Mouse (Mus musculus): ENCODE data around the gene Atp2a3. TPM values are rescaled to one million over a fixed set of nuclear protein-coding genes. Genes with fewer than 3 reads are reported as not detected.

The Atp2a3 gene
- polyA plus RNA-seq, 1 experiment from 2014 or later: 21.7 TPM

GRCm38 (mm10) chr11:73023099-73023498, 62.1 kb downstream of the Atp2a3 start:
- no peak overlapping the region for H3K4me3 ChIP-seq (ENCODE audit: low read length)
- no peak overlapping the region for H3K9ac ChIP-seq (ENCODE audit: low read length)
- H3K27ac ChIP-seq (ENCODE audit: low read length): no peak overlapping the region
- H3K9me3 ChIP-seq (ENCODE audit: control insufficient read depth, low read length): no peaks in the 10 kb centered on the region
- 44% methylated on average over 9 of the region's 9 CpGs for WGBS
- peaks cover 19% of the 10 kb centered on the region for H3K27me3 ChIP-seq (ENCODE audit: control insufficient read depth, insufficient read depth, low read depth, low read length)
- peaks cover 32% of the 10 kb centered on the region for H3K4me1 ChIP-seq (replicated peaks; ENCODE audit: control insufficient read depth, insufficient read depth, low read length)
- no peak for ATAC-seq (ENCODE audit: low read depth)
- H3K4me2 ChIP-seq (ENCODE audit: low read depth, low read length): no peak overlapping the region
- no peaks in the 10 kb centered on the region for H3K36me3 ChIP-seq (ENCODE audit: control insufficient read depth, insufficient read depth, low read length)

DNA sequence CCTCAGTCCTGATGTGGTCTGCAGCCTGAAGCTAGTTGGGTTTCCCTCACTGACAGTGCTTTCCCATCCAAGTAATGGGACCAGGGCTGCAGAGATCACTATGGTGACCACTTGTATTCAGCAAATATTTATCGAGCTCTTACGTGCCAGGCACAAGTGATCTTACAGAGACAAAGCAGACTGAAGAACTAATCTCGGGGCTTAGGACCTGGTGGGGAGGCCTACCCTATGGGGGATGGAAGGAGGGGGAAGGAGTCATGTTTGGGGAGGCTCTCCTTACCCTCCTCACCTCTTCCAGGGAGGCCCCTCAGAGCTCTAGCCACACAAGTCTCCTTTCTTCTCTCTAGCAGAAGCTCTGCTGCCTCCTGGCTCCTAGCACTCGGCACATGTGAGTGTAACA, 62.9 kb downstream of the Atp2a3 start:
- no peaks in the 10 kb centered on the region for H3K36me3 ChIP-seq (ENCODE audit: control insufficient read depth, insufficient read depth, low read length)
- WGBS: 35% methylated on average over 4 of the region's 4 CpGs
- H3K27me3 ChIP-seq (ENCODE audit: control insufficient read depth, insufficient read depth, low read depth, low read length): peaks cover 19% of the 10 kb centered on the region

GRCm38 (mm10) chr11:73024236-73024904, 63.4 kb downstream of the Atp2a3 start:
- H3K4me3 ChIP-seq (ENCODE audit: low read length): no peak overlapping the region
- H3K9me3 ChIP-seq (ENCODE audit: control insufficient read depth, low read length): no peaks in the 10 kb centered on the region
- whole genome bisulfite sequencing: 38% methylated on average over 7 of the region's 7 CpGs
- peaks cover 17% of the 10 kb centered on the region for H3K27me3 ChIP-seq (ENCODE audit: control insufficient read depth, insufficient read depth, low read depth, low read length)
- peak overlapping the region; percentile 15; the same call in 1 of the 2 replicates for H3K4me2 ChIP-seq (ENCODE audit: low read depth, low read length)
- H3K36me3 ChIP-seq (ENCODE audit: control insufficient read depth, insufficient read depth, low read length): no peaks in the 10 kb centered on the region
- ATAC-seq (ENCODE audit: low read depth): peak; percentile 4; the same call in 1 of the 2 replicates
- H3K4me1 ChIP-seq (replicated peaks; ENCODE audit: control insufficient read depth, insufficient read depth, low read length): peaks cover 26% of the 10 kb centered on the region
- H3K9ac ChIP-seq (ENCODE audit: low read length): peak overlapping the region; percentile 16; the same call in 1 of the 2 replicates
- H3K27ac ChIP-seq (ENCODE audit: low read length): peak overlapping the region; percentile 38; the same call in 1 of the 2 replicates

More for the DNA sequence above, 62.9 kb downstream of the Atp2a3 start:
- Histone ChIP-seq H3K4me3 (ENCODE audit: low read length) (no peak overlapping the region), H3K4me2 (ENCODE audit: low read depth, low read length) (no peak overlapping the region), H3K9me3 (ENCODE audit: control insufficient read depth, low read length) (no peaks in the 10 kb centered on the region), H3K9ac (ENCODE audit: low read length) (peak overlapping the region; percentile 16; the same call in 1 of the 2 replicates), H3K27ac (ENCODE audit: low read length) (peak overlapping the region; percentile 38; the same call in 1 of the 2 replicates), H3K4me1 (replicated peaks; ENCODE audit: control insufficient read depth, insufficient read depth, low read length) (peaks cover 28% of the 10 kb centered on the region)
- ATAC-seq (ENCODE audit: low read depth): no peak

- Histone ChIP-seq H3K4me1 (replicated peaks; ENCODE audit: control insufficient read depth, insufficient read depth, low read length) (peaks cover 28% of the 10 kb centered on the region), H3K9ac (ENCODE audit: low read length) (peak overlapping the region; percentile 48), H3K4me3 (ENCODE audit: low read length) (no peak overlapping the region), H3K36me3 (ENCODE audit: control insufficient read depth, insufficient read depth, low read length) (no peaks in the 10 kb centered on the region), H3K4me2 (ENCODE audit: low read depth, low read length) (no peak overlapping the region), H3K27ac (ENCODE audit: low read length) (no peak overlapping the region), H3K27me3 (ENCODE audit: control insufficient read depth, insufficient read depth, low read depth, low read length) (no peaks in the 10 kb centered on the region), H3K9me3 (ENCODE audit: control insufficient read depth, low read length) (no peaks in the 10 kb centered on the region)
- peak; percentile 8; the same call in 1 of the 2 replicates for ATAC-seq (ENCODE audit: low read depth)
- 34% methylated on average over 8 of the region's 8 CpGs for WGBS
Measured at GRCm38 (mm10) chr11:73026961-73027360, 66.0 kb downstream of the Atp2a3 start.

GRCm38 (mm10) chr11:73030821-73031498, 70.0 kb downstream of the Atp2a3 start:
- peak; percentile 96 for ATAC-seq (ENCODE audit: low read depth)
- Histone ChIP-seq H3K4me2 (ENCODE audit: low read depth, low read length) (peak overlapping the region; percentile 61), H3K4me1 (replicated peaks; ENCODE audit: control insufficient read depth, insufficient read depth, low read length) (peaks cover 8% of the 10 kb centered on the region; the same call in 1 of the 2 replicates), H3K36me3 (ENCODE audit: control insufficient read depth, insufficient read depth, low read length) (no peaks in the 10 kb centered on the region), H3K27ac (ENCODE audit: low read length) (peak overlapping the region; percentile 68), H3K9me3 (ENCODE audit: control insufficient read depth, low read length) (no peaks in the 10 kb centered on the region), H3K4me3 (ENCODE audit: low read length) (peak overlapping the region; percentile 30), H3K9ac (ENCODE audit: low read length) (peak overlapping the region; percentile 58), H3K27me3 (ENCODE audit: control insufficient read depth, insufficient read depth, low read depth, low read length) (no peaks in the 10 kb centered on the region)
- WGBS: 16% methylated on average over 20 of the region's 20 CpGs

DNA sequence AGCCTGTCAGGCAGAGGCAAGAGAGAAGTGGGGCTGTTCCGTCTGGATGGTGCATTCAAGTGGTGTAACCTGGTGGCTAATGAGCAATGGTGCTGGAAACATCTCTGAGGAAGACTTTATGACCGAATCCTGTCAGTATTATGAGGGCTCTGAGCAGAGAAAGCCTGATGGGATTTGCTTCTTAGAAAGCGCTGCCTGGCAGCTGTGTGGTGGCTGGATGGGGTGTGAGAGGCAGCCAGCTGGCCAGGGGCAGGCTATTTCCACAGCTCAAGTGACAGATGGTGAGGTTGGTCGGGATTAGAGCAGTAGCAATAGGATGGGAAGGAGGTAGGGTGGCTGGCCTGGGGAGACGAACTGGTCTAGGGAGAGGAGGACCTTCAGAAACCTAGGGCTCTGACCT, 70.6 kb downstream of the Atp2a3 start:
- WGBS: 74% methylated on average over 5 of the region's 5 CpGs

DNA sequence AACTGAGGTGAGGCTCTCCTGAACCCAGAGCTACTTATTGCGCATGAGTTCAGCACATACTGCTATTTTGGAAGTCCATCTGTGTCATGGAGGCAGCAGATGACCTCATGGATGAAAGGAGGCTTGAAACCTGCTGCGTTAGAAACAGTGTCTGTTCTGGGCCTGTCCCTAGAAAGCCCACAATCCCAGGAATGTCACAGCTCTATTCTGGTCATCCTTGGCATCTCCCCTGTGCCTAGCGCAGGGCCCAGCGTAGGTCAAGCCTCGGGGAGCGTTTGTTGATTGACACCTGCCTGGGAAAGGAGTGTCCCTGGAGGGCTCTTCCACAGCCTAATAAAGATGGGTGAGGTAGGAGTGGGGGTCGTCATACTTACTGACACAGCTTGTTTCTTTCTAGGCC, 75.1 kb downstream of the Atp2a3 start:
- Histone ChIP-seq H3K4me1 (replicated peaks; ENCODE audit: control insufficient read depth, insufficient read depth, low read length) (peaks cover 3% of the 10 kb centered on the region; the same call in 1 of the 2 replicates), H3K4me2 (ENCODE audit: low read depth, low read length) (no peak overlapping the region), H3K27ac (ENCODE audit: low read length) (no peak overlapping the region), H3K9ac (ENCODE audit: low read length) (no peak overlapping the region), H3K27me3 (ENCODE audit: control insufficient read depth, insufficient read depth, low read depth, low read length) (no peaks in the 10 kb centered on the region), H3K36me3 (ENCODE audit: control insufficient read depth, insufficient read depth, low read length) (no peaks in the 10 kb centered on the region), H3K4me3 (ENCODE audit: low read length) (no peak overlapping the region), H3K9me3 (ENCODE audit: control insufficient read depth, low read length) (no peaks in the 10 kb centered on the region)
- no peak for ATAC-seq (ENCODE audit: low read depth)
- 78% methylated on average over 7 of the region's 7 CpGs for WGBS

More for the DNA sequence above, 70.6 kb downstream of the Atp2a3 start:
- H3K4me1 ChIP-seq (replicated peaks; ENCODE audit: control insufficient read depth, insufficient read depth, low read length): peaks cover 8% of the 10 kb centered on the region; the same call in 1 of the 2 replicates
- no peak overlapping the region for H3K4me3 ChIP-seq (ENCODE audit: low read length)
- H3K4me2 ChIP-seq (ENCODE audit: low read depth, low read length): peak overlapping the region; percentile 61; the same call in 1 of the 2 replicates
- no peaks in the 10 kb centered on the region for H3K27me3 ChIP-seq (ENCODE audit: control insufficient read depth, insufficient read depth, low read depth, low read length)
- no peak for ATAC-seq (ENCODE audit: low read depth)
- H3K27ac ChIP-seq (ENCODE audit: low read length): no peak overlapping the region
- no peaks in the 10 kb centered on the region for H3K9me3 ChIP-seq (ENCODE audit: control insufficient read depth, low read length)
- no peaks in the 10 kb centered on the region for H3K36me3 ChIP-seq (ENCODE audit: control insufficient read depth, insufficient read depth, low read length)
- peak overlapping the region; percentile 51; the same call in 1 of the 2 replicates for H3K9ac ChIP-seq (ENCODE audit: low read length)

DNA sequence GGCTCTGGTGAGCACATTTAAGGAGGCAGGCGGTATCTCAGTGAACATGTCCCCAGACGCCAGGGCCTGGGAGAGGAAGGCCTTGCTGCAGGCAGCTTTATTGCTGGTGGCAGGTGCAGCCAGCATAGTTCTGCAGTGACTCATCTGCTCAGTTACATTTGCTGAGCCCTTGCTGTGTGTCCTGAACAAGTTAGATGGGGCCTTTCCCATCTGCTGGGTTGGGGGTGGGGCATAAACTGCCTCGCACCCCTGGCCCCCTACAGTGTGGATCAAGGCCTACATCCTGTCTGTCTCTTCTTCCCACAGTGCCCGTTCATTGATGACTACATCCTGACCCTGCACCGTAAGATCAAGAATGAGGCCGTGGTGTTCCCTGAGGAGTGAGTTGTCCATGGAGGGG, 75.9 kb downstream of the Atp2a3 start:
- ATAC-seq (ENCODE audit: low read depth): no peak
- H3K9ac ChIP-seq (ENCODE audit: low read length): no peak overlapping the region
- no peak overlapping the region for H3K4me3 ChIP-seq (ENCODE audit: low read length)
- H3K4me1 ChIP-seq (replicated peaks; ENCODE audit: control insufficient read depth, insufficient read depth, low read length): no peaks in the 10 kb centered on the region
- H3K4me2 ChIP-seq (ENCODE audit: low read depth, low read length): no peak overlapping the region
- no peaks in the 10 kb centered on the region for H3K9me3 ChIP-seq (ENCODE audit: control insufficient read depth, low read length)
- no peaks in the 10 kb centered on the region for H3K36me3 ChIP-seq (ENCODE audit: control insufficient read depth, insufficient read depth, low read length)
- no peak overlapping the region for H3K27ac ChIP-seq (ENCODE audit: low read length)
- H3K27me3 ChIP-seq (ENCODE audit: control insufficient read depth, insufficient read depth, low read depth, low read length): no peaks in the 10 kb centered on the region
- WGBS: 59% methylated on average over 6 of the region's 6 CpGs

GRCm38 (mm10) chr11:73037691-73038090, 76.7 kb downstream of the Atp2a3 start:
- H3K27ac ChIP-seq (ENCODE audit: low read length): no peak overlapping the region
- no peaks in the 10 kb centered on the region for H3K27me3 ChIP-seq (ENCODE audit: control insufficient read depth, insufficient read depth, low read depth, low read length)
- H3K4me1 ChIP-seq (replicated peaks; ENCODE audit: control insufficient read depth, insufficient read depth, low read length): no peaks in the 10 kb centered on the region
- no peak overlapping the region for H3K4me2 ChIP-seq (ENCODE audit: low read depth, low read length)
- H3K4me3 ChIP-seq (ENCODE audit: low read length): no peak overlapping the region
- 91% methylated on average over 3 of the region's 3 CpGs for WGBS
- H3K36me3 ChIP-seq (ENCODE audit: control insufficient read depth, insufficient read depth, low read length): no peaks in the 10 kb centered on the region
- no peaks in the 10 kb centered on the region for H3K9me3 ChIP-seq (ENCODE audit: control insufficient read depth, low read length)
- no peak for ATAC-seq (ENCODE audit: low read depth)
- no peak overlapping the region for H3K9ac ChIP-seq (ENCODE audit: low read length)

Measured in lung, embryonic 16.5 days (tissue).